Mouse (Mus musculus) G1E (cell line): ENCODE results near the gene Adgrb2.

Experiments used
- GATA1 ChIP-seq: IDR thresholded peaks from 2 replicates; pipeline ENCODE4 v1.6.1; 2012; ENCODE audit warnings: borderline replicate concordance, low read length, inconsistent platforms, mixed read lengths
- TAL1 ChIP-seq: conservative IDR thresholded peaks from 2 replicates; pipeline ENCODE4 v1.6.1; 2012; ENCODE audit warnings: low read depth, low read length, inconsistent platforms, mixed read lengths

GRCm38 (mm10) chr4:130056471-130056870 lies 71.8 kb downstream of the Adgrb2 start:
- no peak for TF ChIP-seq GATA1
- no peak for TF ChIP-seq TAL1
